8 mouse cellular contexts compared by ENCODE assay signal in genomic region chr17:49309079-49309478, GRCm38 (mm10).
DNase-seq lines count a peak whose midpoint lies in the region; ATAC-seq and TF ChIP-seq lines count a peak whose summit lies in the region.

No protein-coding gene starts in this region.

- H3K27ac ChIP-seq in liver, postnatal 0 days (ENCODE audit: low read depth): no peak overlapping the region
- no peak overlapping the region for H3K27ac ChIP-seq in liver, embryonic 12.5 days
- H3K27ac ChIP-seq in embryonic facial prominence, embryonic 10.5 days (replicated peaks): no peak overlapping the region
- no peak overlapping the region for H3K27ac ChIP-seq in hindbrain, embryonic 11.5 days (ENCODE audit: low read depth, low read length)
- H3K27ac ChIP-seq in midbrain, embryonic 11.5 days (ENCODE audit: low read depth, low read length): no peak overlapping the region
- H3K27ac ChIP-seq in stomach, embryonic 14.5 days (ENCODE audit: low read length): no peak overlapping the region

- peak; percentile 56 for DNase-seq in liver, postnatal 0 days
- DNase-seq in embryonic facial prominence, embryonic 10.5 days (ENCODE audit: low spot score): peak; percentile 71
- DNase-seq in hindbrain, embryonic 11.5 days (ENCODE audit: low spot score): peak; percentile 67
- DNase-seq in layer of hippocampus, adult 18-20 months (ENCODE audit: low spot score in 2 of 2): peak; percentile 86 to 92
- DNase-seq in midbrain, embryonic 11.5 days (ENCODE audit: low spot score, missing footprints): peak; percentile 92
- no peak for DNase-seq in natural killer cell, adult 2 months (ENCODE audit: low spot score in 2 of 2)

- peak; percentile 54 for ATAC-seq in liver, postnatal 0 days
- ATAC-seq in liver, embryonic 12.5 days: no peak
- ATAC-seq in hindbrain, embryonic 11.5 days (ENCODE audit: low FRiP score): peak; percentile 70
- peak; percentile 82 for ATAC-seq in midbrain, embryonic 11.5 days (ENCODE audit: low FRiP score)
- ATAC-seq in stomach, embryonic 14.5 days (ENCODE audit: insufficient number of reproducible peaks, insufficient read depth, low FRiP score, low read depth): peak; percentile 69; the same call in 1 of the 2 replicates

- WGBS in liver, postnatal 0 days (ENCODE audit: insufficient replicate concordance): 26% methylated on average over 5 of the region's 5 CpGs
- 27% methylated on average over 5 of the region's 5 CpGs for WGBS in liver, embryonic 12.5 days (ENCODE audit: insufficient replicate concordance)
- 30% methylated on average over 5 of the region's 5 CpGs for WGBS in embryonic facial prominence, embryonic 10.5 days
- WGBS in hindbrain, embryonic 11.5 days: 36% methylated on average over 5 of the region's 5 CpGs
- WGBS in midbrain, embryonic 11.5 days: 35% methylated on average over 5 of the region's 5 CpGs
- WGBS in stomach, embryonic 14.5 days: 17% methylated on average over 5 of the region's 5 CpGs

- H3K27me3 ChIP-seq in liver, postnatal 0 days (ENCODE audit: insufficient read depth, low read length): no peaks in the 10 kb centered on the region
- H3K27me3 ChIP-seq in liver, embryonic 12.5 days (replicated peaks): no peaks in the 10 kb centered on the region
- H3K27me3 ChIP-seq in embryonic facial prominence, embryonic 10.5 days (replicated peaks; ENCODE audit: low read depth, poor library complexity, severe bottlenecking): no peaks in the 10 kb centered on the region
- no peaks in the 10 kb centered on the region for H3K27me3 ChIP-seq in hindbrain, embryonic 11.5 days (ENCODE audit: control insufficient read depth, insufficient read depth, low read length)
- no peaks in the 10 kb centered on the region for H3K27me3 ChIP-seq in midbrain, embryonic 11.5 days (ENCODE audit: control insufficient read depth, insufficient read depth, low read length)
- H3K27me3 ChIP-seq in stomach, embryonic 14.5 days (ENCODE audit: control insufficient read depth, insufficient read depth, low read length): no peaks in the 10 kb centered on the region

- no peak overlapping the region for H3K9ac ChIP-seq in liver, postnatal 0 days (replicated peaks)
- H3K9ac ChIP-seq in liver, embryonic 12.5 days: no peak overlapping the region
- no peak overlapping the region for H3K9ac ChIP-seq in hindbrain, embryonic 11.5 days (ENCODE audit: low read depth, low read length)
- H3K9ac ChIP-seq in midbrain, embryonic 11.5 days (ENCODE audit: low read length): no peak overlapping the region
- H3K9ac ChIP-seq in stomach, embryonic 14.5 days (replicated peaks; ENCODE audit: low read depth, low read length): no peak overlapping the region

- no peak overlapping the region for H3K4me3 ChIP-seq in liver, postnatal 0 days (ENCODE audit: low read depth, low read length)
- H3K4me3 ChIP-seq in liver, embryonic 12.5 days: no peak overlapping the region
- 0 out of 2 replicates have a peak overlapping the region, but pooled peaks have one; percentile 23 for H3K4me3 ChIP-seq in embryonic facial prominence, embryonic 10.5 days
- H3K4me3 ChIP-seq in hindbrain, embryonic 11.5 days (ENCODE audit: low read depth, low read length): no peak overlapping the region
- no peak overlapping the region for H3K4me3 ChIP-seq in midbrain, embryonic 11.5 days (ENCODE audit: low read depth, low read length)
- peak overlapping the region; percentile 7; the same call in 1 of the 2 replicates for H3K4me3 ChIP-seq in stomach, embryonic 14.5 days (ENCODE audit: low read depth, low read length)

- no peaks in the 10 kb centered on the region for H3K36me3 ChIP-seq in liver, postnatal 0 days (replicated peaks; ENCODE audit: insufficient read depth, low read length)
- no peaks in the 10 kb centered on the region for H3K36me3 ChIP-seq in liver, embryonic 12.5 days
- no peaks in the 10 kb centered on the region for H3K36me3 ChIP-seq in embryonic facial prominence, embryonic 10.5 days (replicated peaks)
- H3K36me3 ChIP-seq in hindbrain, embryonic 11.5 days (ENCODE audit: control insufficient read depth, insufficient read depth, low read length): no peaks in the 10 kb centered on the region
- no peaks in the 10 kb centered on the region for H3K36me3 ChIP-seq in midbrain, embryonic 11.5 days (ENCODE audit: control insufficient read depth, insufficient read depth, low read length)
- H3K36me3 ChIP-seq in stomach, embryonic 14.5 days (ENCODE audit: control insufficient read depth, insufficient read depth, low read length): no peaks in the 10 kb centered on the region

- H3K4me2 ChIP-seq in liver, postnatal 0 days (ENCODE audit: low read depth, low read length): no peak overlapping the region
- no peak overlapping the region for H3K4me2 ChIP-seq in liver, embryonic 12.5 days
- H3K4me2 ChIP-seq in hindbrain, embryonic 11.5 days (replicated peaks; ENCODE audit: low read depth, low read length): no peak overlapping the region
- H3K4me2 ChIP-seq in midbrain, embryonic 11.5 days: no peak overlapping the region; the same call in 1 of the 2 replicates
- peak overlapping the region; percentile 27 for H3K4me2 ChIP-seq in stomach, embryonic 14.5 days (replicated peaks; ENCODE audit: low read depth, low read length)

- H3K9me3 ChIP-seq in liver, postnatal 0 days (ENCODE audit: low read length): no peaks in the 10 kb centered on the region
- H3K9me3 ChIP-seq in liver, embryonic 12.5 days (replicated peaks): no peaks in the 10 kb centered on the region
- no peaks in the 10 kb centered on the region for H3K9me3 ChIP-seq in embryonic facial prominence, embryonic 10.5 days
- H3K9me3 ChIP-seq in hindbrain, embryonic 11.5 days (ENCODE audit: control insufficient read depth, low read length): no peaks in the 10 kb centered on the region
- no peaks in the 10 kb centered on the region for H3K9me3 ChIP-seq in midbrain, embryonic 11.5 days (ENCODE audit: control insufficient read depth, low read length)
- H3K9me3 ChIP-seq in stomach, embryonic 14.5 days (ENCODE audit: control insufficient read depth, low read depth, low read length): no peaks in the 10 kb centered on the region

- H3K4me1 ChIP-seq in liver, postnatal 0 days (ENCODE audit: insufficient read depth): no peaks in the 10 kb centered on the region; the same call in 1 of the 2 replicates
- H3K4me1 ChIP-seq in liver, embryonic 12.5 days: no peaks in the 10 kb centered on the region
- peaks cover 11% of the 10 kb centered on the region; the same call in 1 of the 2 replicates for H3K4me1 ChIP-seq in embryonic facial prominence, embryonic 10.5 days
- no peaks in the 10 kb centered on the region for H3K4me1 ChIP-seq in hindbrain, embryonic 11.5 days (replicated peaks; ENCODE audit: control insufficient read depth, insufficient read depth, low read length)
- H3K4me1 ChIP-seq in midbrain, embryonic 11.5 days (ENCODE audit: control insufficient read depth, insufficient read depth, low read length): no peaks in the 10 kb centered on the region
- H3K4me1 ChIP-seq in stomach, embryonic 14.5 days (ENCODE audit: control insufficient read depth, insufficient read depth, low read length): no peaks in the 10 kb centered on the region

- TF ChIP-seq CTCF in liver, postnatal 0 days (IDR thresholded peaks at IDR 0.05; ENCODE audit: low read depth): no peak

- TF ChIP-seq EP300 in liver, postnatal 0 days (IDR thresholded peaks at IDR 0.05; ENCODE audit: low read depth): no peak

Comparison
In these comparisons a context has a peak if more than half of its experiments do, and no peak if none do; other contexts are left out.
1. DNase-seq: peak in liver, postnatal 0 days (single experiment), embryonic facial prominence, embryonic 10.5 days (single experiment), hindbrain, embryonic 11.5 days (single experiment), layer of hippocampus, adult 18-20 months (2 of 2) and midbrain, embryonic 11.5 days (single experiment); none in natural killer cell, adult 2 months (0 of 2).
2. H3K4me3 ChIP-seq: peak in embryonic facial prominence, embryonic 10.5 days (single experiment) and stomach, embryonic 14.5 days (single experiment); none in liver, postnatal 0 days (single experiment), liver, embryonic 12.5 days (single experiment), hindbrain, embryonic 11.5 days (single experiment) and midbrain, embryonic 11.5 days (single experiment).